Mouse (Mus musculus) embryonic fibroblast, embryonic 13.5 days (primary cell): ENCODE data around the gene Spib.

Experiments
- CTCF ChIP-seq: IDR thresholded peaks from 2 replicates; pipeline ENCODE4 v1.5.1; 2011; ENCODE audit warnings: mild to moderate bottlenecking, control low read depth, low read length, moderate library complexity, borderline replicate concordance; ENCODE audit not compliant: insufficient read depth
- POLR2A ChIP-seq: IDR thresholded peaks from 2 replicates; pipeline ENCODE4 v1.6.1; 2011; ENCODE audit warnings: low read depth, mild to moderate bottlenecking, control low read depth, low read length, moderate library complexity

GRCm38 (mm10) chr7:44526414-44527154 is 5.3 kb downstream of the Spib start:
- TF ChIP-seq POLR2A (no peak), CTCF (no peak)
